Mouse (Mus musculus): Measurements from ENCODE around the gene Cnn1. TPM values are rescaled to one million over a fixed set of nuclear protein-coding genes. Genes with fewer than 3 reads are reported as not detected.

The Cnn1 gene
- total and polyA plus RNA-seq, 3 experiments: 0.06 to 0.19 TPM; not detected in 1

DNA sequence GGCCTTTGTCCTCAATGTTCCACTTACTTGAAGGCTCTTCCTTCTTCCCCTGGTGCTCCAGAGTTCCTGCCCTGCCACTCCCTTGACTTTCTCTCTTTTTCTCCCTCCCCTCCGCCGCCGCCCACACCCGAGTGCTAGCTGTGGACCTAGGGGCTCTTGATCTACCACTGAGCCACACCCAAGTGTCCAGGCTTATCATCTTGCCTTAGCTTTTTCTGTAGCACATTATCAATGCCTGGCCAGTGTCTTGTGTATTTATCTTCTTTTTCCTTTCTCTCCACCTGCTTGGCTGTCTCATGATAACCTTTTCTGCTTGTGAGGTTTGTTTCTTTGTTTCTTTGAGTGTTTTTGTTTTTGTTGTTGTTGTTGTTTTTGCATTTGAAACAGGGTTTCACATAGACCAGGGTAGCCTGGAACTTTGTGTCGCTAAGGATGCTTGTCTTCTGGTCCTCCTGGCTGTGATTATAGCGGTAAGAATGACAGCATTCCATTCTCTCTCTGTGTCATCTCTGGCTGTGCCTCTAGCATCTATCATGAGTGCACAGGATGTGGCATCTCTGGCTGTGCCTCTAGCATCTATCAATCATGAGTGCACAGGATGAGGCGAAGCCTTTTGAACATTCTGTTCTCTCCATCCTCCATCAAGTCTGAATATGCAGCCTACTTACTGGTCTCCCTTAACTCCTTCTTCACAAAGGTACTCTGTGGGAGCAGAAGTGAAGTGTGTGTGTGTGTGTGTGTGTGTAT is 36.8 kb downstream of the Cnn1 start, which contains the start of gene Acp5 (continued):
- TF ChIP-seq JUND (IDR thresholded peaks at IDR 0.05; ENCODE audit: low read depth, low read length) (no peak), POLR2AphosphoS5 (IDR thresholded peaks at IDR 0.05; ENCODE audit: borderline replicate concordance, low read depth, low read length) (no peak), ZNF384 (IDR thresholded peaks at IDR 0.05; ENCODE audit: low read depth, low read length) (peak; percentile 57; the same call in 1 of the 2 replicates), ZC3H11A (IDR thresholded peaks at IDR 0.05; ENCODE audit: low read depth, low read length) (no peak)

DNA sequence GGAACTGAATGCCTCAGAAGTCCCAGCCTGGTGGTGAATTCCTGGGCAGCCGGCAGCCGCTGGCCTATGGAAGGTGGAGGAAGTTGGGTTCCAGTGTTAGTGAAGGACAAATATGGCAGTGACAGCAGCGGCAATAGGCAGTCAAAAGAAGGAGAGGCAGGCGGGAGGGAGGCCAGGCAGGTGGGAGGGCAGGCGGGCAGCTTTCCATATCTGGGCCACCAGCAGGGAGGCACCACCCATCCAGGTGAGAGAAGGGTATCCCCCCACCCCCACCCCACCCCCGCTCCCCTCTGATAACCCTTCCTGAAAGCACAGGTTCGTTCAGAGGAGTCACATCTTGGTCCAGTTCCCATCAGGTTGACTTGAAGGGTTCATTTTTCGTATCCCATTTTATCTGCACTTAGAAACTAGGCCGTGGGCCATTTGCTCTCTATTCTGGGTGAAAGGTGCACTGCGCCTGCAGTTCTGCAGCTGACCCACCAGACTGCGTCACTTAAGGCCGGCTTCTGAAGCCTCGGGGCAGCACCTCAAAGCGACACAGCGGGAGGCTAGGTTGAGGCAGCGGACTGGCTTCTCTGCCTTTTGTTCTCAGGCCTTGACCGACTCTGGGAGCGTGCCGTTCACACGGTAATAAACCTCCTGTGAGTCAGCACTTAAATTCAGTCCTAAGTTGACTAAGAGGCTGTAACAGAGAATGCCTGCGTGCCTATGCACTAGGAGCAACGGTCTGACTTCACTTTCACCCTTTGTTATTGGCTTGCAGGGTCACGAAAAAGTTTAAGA is 37.9 kb downstream of the Cnn1 start:
- no peak overlapping the region for H3K9ac ChIP-seq (ENCODE audit: control insufficient read depth, low read depth, low read length, poor library complexity, severe bottlenecking)
- H3K4me3 ChIP-seq (ENCODE audit: control insufficient read depth in 1 of 2, insufficient read depth in 1 of 2, low read depth in 2 of 2, low read length in 2 of 2): no peak overlapping the region

GRCm38 (mm10) chr9:22138480-22138879 is 39.5 kb downstream of the Cnn1 start:
- no peaks in the 10 kb centered on the region for H3K27me3 ChIP-seq (ENCODE audit: control insufficient read depth in 1 of 2, insufficient read depth in 2 of 2, low read length in 2 of 2)
- H3K9me3 ChIP-seq (replicated peaks; ENCODE audit: insufficient read depth, low read length): no peaks in the 10 kb centered on the region
- H3K27ac ChIP-seq (ENCODE audit: control insufficient read depth, low read depth, low read length): no peak overlapping the region
- no peak overlapping the region for H3K9ac ChIP-seq (ENCODE audit: control insufficient read depth, low read depth, low read length, poor library complexity, severe bottlenecking)
- H3K4me1 ChIP-seq (ENCODE audit: control insufficient read depth in 1 of 2, insufficient read depth in 2 of 2, low read length in 2 of 2): peaks cover 18 to 36% of the 10 kb centered on the region in 2 experiments
- H3K4me3 ChIP-seq (ENCODE audit: control insufficient read depth in 1 of 2, insufficient read depth in 1 of 2, low read depth in 2 of 2, low read length in 2 of 2): no peak overlapping the region
- DNase-seq (ENCODE audit: low read depth, low spot score): peak; percentile 82
- peaks cover 0 to 33% of the 10 kb centered on the region in 2 experiments; a peak in 2 of 4 replicates for H3K36me3 ChIP-seq (ENCODE audit: control insufficient read depth in 1 of 2, insufficient read depth in 2 of 2, low read length in 2 of 2)
- no peaks in the 10 kb centered on the region for H3K79me2 ChIP-seq (ENCODE audit: control insufficient read depth, insufficient read depth, low read length, poor library complexity)
- TF ChIP-seq MYB (IDR thresholded peaks at IDR 0.05; ENCODE audit: low read depth, low read length) (no peak), BHLHE40 (IDR thresholded peaks at IDR 0.05; ENCODE audit: borderline replicate concordance, low read depth, low read length) (no peak), HCFC1 (IDR thresholded peaks at IDR 0.05; ENCODE audit: low read depth, low read length) (no peak), KAT2A (conservative IDR thresholded peaks at IDR 0.05; ENCODE audit: low read depth, low read length) (no peak), USF1 (IDR thresholded peaks at IDR 0.05; ENCODE audit: low read depth, low read length) (peak; percentile 85), CHD2 (IDR thresholded peaks at IDR 0.05; ENCODE audit: low read length) (no peak; the same call in 1 of the 2 replicates), MAZ (IDR thresholded peaks at IDR 0.05; ENCODE audit: low read depth, low read length) (no peak), SIN3A (IDR thresholded peaks at IDR 0.05; ENCODE audit: low read length) (no peak), CHD1 (IDR thresholded peaks at IDR 0.05; ENCODE audit: low read depth, low read length) (no peak), TCF12 (IDR thresholded peaks at IDR 0.05; ENCODE audit: low read depth, low read length) (no peak), NRF1 (IDR thresholded peaks at IDR 0.05; ENCODE audit: insufficient read depth, low read depth, low read length, poor library complexity, severe bottlenecking) (no peak), USF2 (IDR thresholded peaks at IDR 0.05; ENCODE audit: borderline replicate concordance in 1 of 2, insufficient read depth in 1 of 2, low read depth in 1 of 2, low read length in 2 of 2) (0 out of 4 replicates have a peak, but pooled peaks of 1 of the 2 experiments have one; percentile 32), RCOR1 (IDR thresholded peaks at IDR 0.05; ENCODE audit: low read depth, low read length) (peak; percentile 69; the same call in 1 of the 2 replicates), SMC3 (IDR thresholded peaks at IDR 0.05; ENCODE audit: low read depth, low read length) (peak; percentile 61), NELFE (IDR thresholded peaks at IDR 0.05; ENCODE audit: low read depth, low read length) (no peak), E2F4 (IDR thresholded peaks at IDR 0.05; ENCODE audit: borderline replicate concordance, low read depth, low read length) (no peak), GABPA (IDR thresholded peaks at IDR 0.05; ENCODE audit: low read depth, low read length) (no peak), ELF1 (IDR thresholded peaks at IDR 0.05; ENCODE audit: low read depth, low read length) (no peak), ZMIZ1 (IDR thresholded peaks at IDR 0.05; ENCODE audit: low read depth, low read length) (no peak), ZKSCAN1 (IDR thresholded peaks at IDR 0.05; ENCODE audit: low read depth, low read length) (no peak), MYC (IDR thresholded peaks at IDR 0.05; ENCODE audit: low read depth, low read length) (0 out of 2 replicates have a peak, but pooled peaks have one; percentile 67)

More for the DNA sequence above, 37.9 kb downstream of the Cnn1 start:
- peak overlapping the region; percentile 54; the same call in 1 of the 2 replicates for H3K27ac ChIP-seq (ENCODE audit: control insufficient read depth, low read depth, low read length)
- no peaks in the 10 kb centered on the region for H3K9me3 ChIP-seq (replicated peaks; ENCODE audit: insufficient read depth, low read length)
- H3K4me1 ChIP-seq (ENCODE audit: control insufficient read depth in 1 of 2, insufficient read depth in 2 of 2, low read length in 2 of 2): peaks cover 18 to 36% of the 10 kb centered on the region in 2 experiments
- TF ChIP-seq ZC3H11A (IDR thresholded peaks at IDR 0.05; ENCODE audit: low read depth, low read length): no peak; the same call in 1 of the 2 replicates
- no peak for TF ChIP-seq TAL1 (IDR thresholded peaks at IDR 0.05; ENCODE audit: low read length)
- no peak for TF ChIP-seq NRF1 (IDR thresholded peaks at IDR 0.05; ENCODE audit: insufficient read depth, low read depth, low read length, poor library complexity, severe bottlenecking)
- H3K36me3 ChIP-seq (ENCODE audit: control insufficient read depth in 1 of 2, insufficient read depth in 2 of 2, low read length in 2 of 2): peaks cover 0 to 33% of the 10 kb centered on the region in 2 experiments; a peak in 2 of 4 replicates
- H3K79me2 ChIP-seq (ENCODE audit: control insufficient read depth, insufficient read depth, low read length, poor library complexity): no peaks in the 10 kb centered on the region
- no peaks in the 10 kb centered on the region for H3K27me3 ChIP-seq (ENCODE audit: control insufficient read depth in 1 of 2, insufficient read depth in 2 of 2, low read length in 2 of 2)
- DNase-seq (ENCODE audit: low read depth, low spot score): no peak
